Mouse (Mus musculus) lung, postnatal 10 days (tissue): Measurements from ENCODE around the gene Shld1.
A peak's percentile ranks its signal among the peaks of the same experiment; 100 is the strongest.

Experiments
- DNase-seq: peaks from one replicate; pipeline ENCODE4 v3.0.0; 2021

Shld1 gene

GRCm38 (mm10) chr2:132686756-132687737, at the start of gene Shld1:
Gene Shld1, plus strand, starts transcription at chr2:132686931.
- peak; percentile 95 for DNase-seq

- no peak for DNase-seq
Observed at GRCm38 (mm10) chr2:132638306-132638705, 48.4 kb upstream of the Shld1 start.

DNA sequence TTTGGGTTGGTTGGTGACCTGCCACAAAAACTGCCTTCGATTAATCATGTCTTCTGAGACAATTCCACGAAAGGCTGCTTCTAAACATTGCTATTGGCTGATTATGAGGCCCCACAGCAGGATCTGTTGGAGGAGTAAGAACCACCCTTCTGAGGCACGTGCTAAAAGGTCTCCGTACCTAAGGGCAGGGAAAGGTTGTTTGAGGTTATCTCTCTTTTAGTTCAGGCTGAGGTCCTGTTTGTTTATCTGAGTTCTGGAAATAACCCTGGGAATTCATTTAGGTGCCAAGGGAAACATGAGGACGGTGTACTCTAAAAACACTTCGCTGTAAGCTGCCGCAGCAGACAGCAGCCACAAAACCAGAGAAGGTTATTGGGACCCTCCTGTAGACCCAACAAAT, 47.4 kb upstream of the Shld1 start:
- DNase-seq, result no peak

GRCm38 (mm10) chr2:132641196-132641595, 45.5 kb upstream of the Shld1 start:
- DNase-seq, result no peak

DNA sequence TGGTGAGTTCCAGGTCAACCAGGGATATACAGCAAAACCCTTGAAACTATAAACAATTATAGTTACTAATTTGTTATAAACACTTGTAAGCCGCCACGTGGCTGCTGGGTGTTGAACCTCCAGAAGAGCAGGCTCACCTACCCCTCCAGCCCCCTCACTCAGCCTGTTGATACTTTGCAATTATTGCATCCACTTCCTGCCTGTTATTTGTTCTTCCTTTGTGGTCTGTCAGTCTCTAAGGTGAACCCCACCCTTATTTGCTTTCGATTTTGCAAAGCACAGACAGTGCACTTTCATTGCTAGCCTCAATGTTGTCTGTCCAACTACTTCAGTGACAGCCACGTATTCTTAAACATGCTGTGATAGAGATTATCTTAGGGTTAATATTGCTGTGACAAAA, 43.6 kb upstream of the Shld1 start:
- peak; percentile 10 for DNase-seq

GRCm38 (mm10) chr2:132646856-132647745, 39.6 kb upstream of the Shld1 start:
- DNase-seq, result no peak

DNA sequence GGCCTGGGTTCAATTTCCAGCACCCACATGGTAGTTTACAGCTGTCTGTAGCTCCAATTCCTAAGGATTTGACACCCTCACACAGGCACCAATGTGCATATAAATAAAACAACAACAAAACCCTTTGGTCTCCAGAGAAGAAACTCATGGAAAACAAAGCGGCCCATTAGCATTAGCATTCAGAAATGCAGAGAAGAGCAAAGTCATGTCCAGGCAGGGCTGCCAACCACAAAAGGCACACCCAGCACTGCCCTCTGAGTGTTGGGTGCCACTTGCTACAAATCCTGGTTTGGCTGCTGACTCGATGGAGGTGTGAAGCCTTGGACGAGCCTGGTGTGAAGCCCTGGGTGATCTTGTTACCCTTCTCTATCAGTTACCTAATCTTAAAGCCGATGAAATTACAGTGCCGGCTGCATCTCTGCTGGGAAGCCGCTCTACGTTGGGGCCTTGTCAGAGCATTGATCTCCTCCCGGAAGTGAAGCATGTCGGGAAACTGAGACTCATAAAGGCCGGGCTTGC, 37.3 kb upstream of the Shld1 start:
- DNase-seq, result no peak

GRCm38 (mm10) chr2:132650546-132650945, 36.2 kb upstream of the Shld1 start:
- no peak for DNase-seq

- no peak for DNase-seq
Observed at GRCm38 (mm10) chr2:132652476-132652875, 34.3 kb upstream of the Shld1 start.

GRCm38 (mm10) chr2:132654834-132655495, 31.8 kb upstream of the Shld1 start:
- DNase-seq, result no peak

- DNase-seq, result no peak
Observed at GRCm38 (mm10) chr2:132657186-132657585, 29.5 kb upstream of the Shld1 start.

DNA sequence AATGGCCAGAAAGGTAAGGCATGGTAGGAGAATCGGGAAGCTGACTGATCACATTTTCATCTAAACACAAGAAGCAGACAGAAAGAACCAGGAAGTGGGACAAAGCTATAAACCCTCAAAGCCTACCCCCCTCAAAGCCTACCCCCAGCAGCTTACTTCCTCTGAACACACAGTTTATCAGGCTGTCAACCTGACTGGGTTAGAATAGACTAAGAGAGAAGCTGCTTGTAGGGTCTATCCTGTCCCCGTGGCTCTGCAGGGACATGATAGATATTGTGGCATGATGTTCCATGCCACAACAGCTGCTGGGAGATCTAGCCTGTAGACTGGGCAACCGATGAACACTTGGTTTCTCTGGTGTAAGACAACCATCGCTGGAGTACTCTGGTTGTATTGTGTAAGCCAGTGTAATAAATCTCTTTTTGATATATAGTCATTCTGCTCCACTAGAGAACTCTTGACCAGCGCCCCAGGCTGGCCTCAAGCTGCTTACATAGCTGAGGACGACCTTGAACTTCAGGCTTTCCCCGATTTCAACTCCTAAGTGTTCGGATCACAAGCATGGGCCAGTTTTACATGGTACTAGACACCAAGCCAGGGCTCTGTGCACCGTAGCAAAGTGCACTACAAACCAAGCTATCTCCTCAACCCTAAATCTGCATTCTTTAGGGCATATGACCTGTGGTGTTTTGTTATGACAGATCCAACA, 28.2 kb upstream of the Shld1 start:
- no peak for DNase-seq

- DNase-seq, result no peak
Observed at GRCm38 (mm10) chr2:132669091-132669490, 17.6 kb upstream of the Shld1 start.

GRCm38 (mm10) chr2:132670290-132670689, 16.4 kb upstream of the Shld1 start:
- no peak for DNase-seq

GRCm38 (mm10) chr2:132672121-132672520, 14.6 kb upstream of the Shld1 start:
- DNase-seq, result no peak

- DNase-seq, result no peak
Observed at GRCm38 (mm10) chr2:132676111-132676510, 10.6 kb upstream of the Shld1 start.

- DNase-seq, result no peak
Observed at GRCm38 (mm10) chr2:132685001-132685400, 1.7 kb upstream of the Shld1 start.

GRCm38 (mm10) chr2:132688611-132689021, 1.9 kb downstream of the Shld1 start:
- no peak for DNase-seq

DNA sequence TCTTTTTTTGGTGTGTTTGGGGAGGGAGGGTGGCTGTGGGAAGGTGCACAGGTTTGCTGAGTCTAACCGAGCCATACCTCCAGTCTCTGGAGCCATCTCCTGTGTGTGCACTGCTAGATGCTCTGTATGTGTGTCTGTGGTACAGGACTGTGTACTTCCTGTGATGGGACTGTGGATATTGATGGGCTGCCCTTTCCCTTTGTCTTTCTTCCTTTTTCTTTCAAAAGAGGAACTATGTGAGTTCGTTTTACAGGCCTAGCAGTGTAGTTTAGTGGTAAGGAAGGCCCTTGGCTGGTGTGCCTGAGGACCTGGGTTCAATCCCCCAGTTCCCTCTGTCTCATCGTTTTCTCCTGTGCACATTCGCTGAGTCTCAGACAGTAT, 2.4 kb downstream of the Shld1 start:
- DNase-seq, result no peak

- no peak for DNase-seq
Observed at GRCm38 (mm10) chr2:132689569-132690231, 3.0 kb downstream of the Shld1 start.

- DNase-seq, result no peak
Observed at GRCm38 (mm10) chr2:132691731-132692130, 5.0 kb downstream of the Shld1 start.

DNA sequence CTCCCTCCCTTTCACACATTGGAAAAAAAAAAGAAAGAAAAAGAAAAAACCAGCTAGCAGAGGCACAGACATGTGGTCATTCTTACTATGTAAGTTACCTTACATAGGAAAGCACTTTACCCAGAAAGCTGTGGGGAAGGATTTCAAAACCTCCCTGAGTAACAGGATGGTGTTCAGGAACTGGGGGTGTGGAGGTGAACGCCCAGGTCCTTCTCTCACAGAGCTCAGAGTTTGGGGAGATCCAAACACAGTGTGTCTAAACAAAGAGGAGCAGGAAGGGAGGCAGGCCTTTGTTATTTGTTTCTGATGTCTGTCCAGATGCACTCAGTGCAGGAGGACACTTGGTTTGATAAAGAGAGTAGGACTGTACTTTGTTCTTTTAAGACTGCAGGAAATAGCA, 5.6 kb downstream of the Shld1 start:
- DNase-seq, result peak; percentile 51
